Mouse (Mus musculus): ENCODE measurements around the gene Lims1. TPM values are rescaled to one million over a fixed set of nuclear protein-coding genes. Genes with fewer than 3 reads are reported as not detected.
A peak's percentile ranks its signal among the peaks of the same experiment; 100 is the strongest.

Lims1 gene
- polyA plus RNA-seq, 1 experiment from 2014 or later = 121 TPM

- 0 out of 2 replicates have a peak overlapping the region, but pooled peaks have one; percentile 4 for H3K27ac ChIP-seq
- ATAC-seq = no peak
- H3K4me1 ChIP-seq = peaks cover 52% of the 10 kb centered on the region
- no peaks in the 10 kb centered on the region for H3K9me3 ChIP-seq (replicated peaks)
- no peak overlapping the region for H3K4me2 ChIP-seq
- H3K4me3 ChIP-seq = peak overlapping the region; percentile 17; the same call in 1 of the 2 replicates
- H3K36me3 ChIP-seq = no peaks in the 10 kb centered on the region; the same call in 1 of the 2 replicates
- no peak overlapping the region for H3K9ac ChIP-seq
- 61% methylated on average over 3 of the region's 3 CpGs for WGBS (ENCODE audit: insufficient replicate concordance)
- H3K27me3 ChIP-seq (replicated peaks) = no peaks in the 10 kb centered on the region
Measured at GRCm38 (mm10) chr10:58352364-58352763, 29.1 kb downstream of the Lims1 start.

- peak; percentile 84 for ATAC-seq
- no peaks in the 10 kb centered on the region for H3K36me3 ChIP-seq
- peak overlapping the region; percentile 39 for H3K27ac ChIP-seq
- 0 out of 2 replicates have a peak overlapping the region, but pooled peaks have one; percentile 54 for H3K9ac ChIP-seq
- H3K9me3 ChIP-seq (replicated peaks) = no peaks in the 10 kb centered on the region
- peaks cover 50% of the 10 kb centered on the region for H3K4me1 ChIP-seq
- peak overlapping the region; percentile 41 for H3K4me2 ChIP-seq
- no peak overlapping the region for H3K4me3 ChIP-seq
- WGBS (ENCODE audit: insufficient replicate concordance) = 12% methylated on average over 3 of the region's 3 CpGs
- no peaks in the 10 kb centered on the region for H3K27me3 ChIP-seq (replicated peaks)
Measured at GRCm38 (mm10) chr10:58354561-58354960, 31.3 kb downstream of the Lims1 start.

GRCm38 (mm10) chr10:58356460-58356859 lies 33.2 kb downstream of the Lims1 start:
- no peaks in the 10 kb centered on the region for H3K27me3 ChIP-seq (replicated peaks)
- peaks cover 41% of the 10 kb centered on the region for H3K4me1 ChIP-seq
- H3K36me3 ChIP-seq = no peaks in the 10 kb centered on the region
- no peak for ATAC-seq
- H3K9me3 ChIP-seq (replicated peaks) = no peaks in the 10 kb centered on the region
- no peak overlapping the region for H3K4me2 ChIP-seq
- H3K27ac ChIP-seq = no peak overlapping the region
- no peak overlapping the region for H3K9ac ChIP-seq
- 73% methylated on average over 3 of the region's 3 CpGs for WGBS (ENCODE audit: insufficient replicate concordance)
- no peak overlapping the region for H3K4me3 ChIP-seq

GRCm38 (mm10) chr10:58359123-58359522 lies 35.9 kb downstream of the Lims1 start:
- no peak overlapping the region for H3K4me3 ChIP-seq
- peaks cover 43% of the 10 kb centered on the region for H3K4me1 ChIP-seq
- no peak for ATAC-seq
- no peaks in the 10 kb centered on the region for H3K36me3 ChIP-seq
- no peak overlapping the region for H3K4me2 ChIP-seq
- H3K27me3 ChIP-seq (replicated peaks) = no peaks in the 10 kb centered on the region
- no peak overlapping the region for H3K27ac ChIP-seq
- 47% methylated on average over 2 of the region's 2 CpGs for WGBS (ENCODE audit: insufficient replicate concordance)
- H3K9me3 ChIP-seq (replicated peaks) = no peaks in the 10 kb centered on the region
- no peak overlapping the region for H3K9ac ChIP-seq

- Histone ChIP-seq H3K9ac (no peak overlapping the region), H3K36me3 (no peaks in the 10 kb centered on the region), H3K27ac (no peak overlapping the region), H3K9me3 (replicated peaks) (no peaks in the 10 kb centered on the region), H3K4me3 (no peak overlapping the region), H3K27me3 (replicated peaks) (no peaks in the 10 kb centered on the region), H3K4me1 (peaks cover 43% of the 10 kb centered on the region), H3K4me2 (no peak overlapping the region)
- ATAC-seq = no peak
- WGBS (ENCODE audit: insufficient replicate concordance) = 73% methylated on average over 7 of the region's 7 CpGs
Measured at GRCm38 (mm10) chr10:58359952-58360351, 36.7 kb downstream of the Lims1 start.

GRCm38 (mm10) chr10:58362745-58363144 lies 39.5 kb downstream of the Lims1 start:
- Histone ChIP-seq H3K4me1 (peaks cover 59% of the 10 kb centered on the region), H3K36me3 (peaks cover 11% of the 10 kb centered on the region), H3K4me2 (no peak overlapping the region), H3K27ac (no peak overlapping the region), H3K4me3 (no peak overlapping the region), H3K27me3 (replicated peaks) (no peaks in the 10 kb centered on the region), H3K9me3 (replicated peaks) (no peaks in the 10 kb centered on the region), H3K9ac (no peak overlapping the region)
- 53% methylated on average over 1 of the region's 1 CpGs for WGBS (ENCODE audit: insufficient replicate concordance)
- 0 out of 2 replicates have a peak, but pooled peaks have one; percentile 20 for ATAC-seq

GRCm38 (mm10) chr10:58364770-58365515 lies 41.7 kb downstream of the Lims1 start:
- H3K4me2 ChIP-seq = peak overlapping the region; percentile 19; the same call in 1 of the 2 replicates
- 70% methylated on average over 5 of the region's 5 CpGs for WGBS (ENCODE audit: insufficient replicate concordance)
- peak; percentile 54 for ATAC-seq
- no peaks in the 10 kb centered on the region for H3K9me3 ChIP-seq (replicated peaks)
- H3K4me3 ChIP-seq = no peak overlapping the region
- peak overlapping the region; percentile 65 for H3K27ac ChIP-seq
- H3K9ac ChIP-seq = 0 out of 2 replicates have a peak overlapping the region, but pooled peaks have one; percentile 47
- H3K4me1 ChIP-seq = peaks cover 75% of the 10 kb centered on the region
- H3K36me3 ChIP-seq = peaks cover 11% of the 10 kb centered on the region
- H3K27me3 ChIP-seq (replicated peaks) = no peaks in the 10 kb centered on the region

GRCm38 (mm10) chr10:58368791-58369706 lies 45.8 kb downstream of the Lims1 start:
- WGBS (ENCODE audit: insufficient replicate concordance) = 70% methylated on average over 7 of the region's 7 CpGs
- H3K9me3 ChIP-seq (replicated peaks) = no peaks in the 10 kb centered on the region
- H3K4me3 ChIP-seq = peak overlapping the region; percentile 36
- no peaks in the 10 kb centered on the region for H3K27me3 ChIP-seq (replicated peaks)
- ATAC-seq = peak; percentile 30
- peak overlapping the region; percentile 76 for H3K4me2 ChIP-seq
- H3K36me3 ChIP-seq = peaks cover 11% of the 10 kb centered on the region
- H3K27ac ChIP-seq = peak overlapping the region; percentile 97
- H3K9ac ChIP-seq = peak overlapping the region; percentile 40; the same call in 1 of the 2 replicates
- H3K4me1 ChIP-seq = peaks cover 94% of the 10 kb centered on the region

- no peaks in the 10 kb centered on the region for H3K27me3 ChIP-seq (replicated peaks)
- WGBS (ENCODE audit: insufficient replicate concordance) = 4% methylated on average over 3 of the region's 3 CpGs
- H3K9ac ChIP-seq = peak overlapping the region; percentile 40; the same call in 1 of the 2 replicates
- no peaks in the 10 kb centered on the region for H3K9me3 ChIP-seq (replicated peaks)
- H3K36me3 ChIP-seq = peaks cover 16% of the 10 kb centered on the region
- H3K27ac ChIP-seq = peak overlapping the region; percentile 97
- peaks cover 94% of the 10 kb centered on the region for H3K4me1 ChIP-seq
- peak; percentile 83 for ATAC-seq
- H3K4me3 ChIP-seq = peak overlapping the region; percentile 36
- peak overlapping the region; percentile 76 for H3K4me2 ChIP-seq
Measured at GRCm38 (mm10) chr10:58369707-58370093, 46.4 kb downstream of the Lims1 start.

GRCm38 (mm10) chr10:58370143-58370542 lies 46.9 kb downstream of the Lims1 start:
- Histone ChIP-seq H3K4me1 (peaks cover 92% of the 10 kb centered on the region), H3K9ac (peak overlapping the region; percentile 86), H3K9me3 (replicated peaks) (no peaks in the 10 kb centered on the region), H3K27ac (peak overlapping the region; percentile 97), H3K27me3 (replicated peaks) (no peaks in the 10 kb centered on the region), H3K4me2 (peak overlapping the region; percentile 76), H3K36me3 (peaks cover 18% of the 10 kb centered on the region), H3K4me3 (peak overlapping the region; percentile 25)
- no peak for ATAC-seq

- Histone ChIP-seq H3K9ac (peak overlapping the region; percentile 86), H3K4me2 (peak overlapping the region; percentile 76), H3K4me3 (peak overlapping the region; percentile 76), H3K27me3 (replicated peaks) (no peaks in the 10 kb centered on the region), H3K36me3 (peaks cover 22% of the 10 kb centered on the region), H3K4me1 (peaks cover 91% of the 10 kb centered on the region), H3K9me3 (replicated peaks) (no peaks in the 10 kb centered on the region), H3K27ac (peak overlapping the region; percentile 97)
- peak; percentile 63 for ATAC-seq
Measured at GRCm38 (mm10) chr10:58370559-58370958, 47.3 kb downstream of the Lims1 start.

All from liver, embryonic 12.5 days (tissue).